Mouse (Mus musculus) liver, embryonic 14.5 days (tissue): Measurements from ENCODE around the gene Prkcq. TPM values are rescaled to one million over a fixed set of nuclear protein-coding genes. Genes with fewer than 3 reads are reported as not detected.

Experiments used
- ATAC-seq: fragments of 200-750 bp; cut with Nextera tagmentation; 2 replicates; pipeline ENCODE4 v1.8.0; 2017; ENCODE audit warnings: moderate number of reproducible peaks, mild to moderate bottlenecking, moderate library complexity; ENCODE audit not compliant: insufficient read depth
- DNase-seq, 3 experiments: peaks; one replicate each; pipeline ENCODE4 v3.0.0-alpha.2; 2012 to 2013; ENCODE audit warnings: low read depth in 3 of 3, low spot score in 3 of 3
- H3K27ac ChIP-seq: fragments of 300-500 bp; sonication (generic); 2 replicates; pipeline ENCODE4 v1.5.1; 2014; ENCODE audit warnings: moderate library complexity, mild to moderate bottlenecking, control low read depth, inconsistent platforms
- H3K27me3 ChIP-seq: fragments of 300-500 bp; sonication (generic); 2 replicates; pipeline ENCODE4 v1.6.1; 2014; ENCODE audit warnings: mild to moderate bottlenecking, low read length, moderate library complexity; ENCODE audit not compliant: control insufficient read depth, insufficient read depth
- H3K36me3 ChIP-seq: fragments of 300-500 bp; sonication (generic); replicated peaks from 2 replicates; pipeline ENCODE4 v1.6.1; 2014; ENCODE audit warnings: low read depth; ENCODE audit not compliant: control insufficient read depth, insufficient read depth
- H3K4me1 ChIP-seq, 2 experiments: fragments of 200-500 bp in 1 of 2; fragments of 300-500 bp in 1 of 2; sonication (generic) in 1 of 2; replicated peaks; 2 replicates each; pipeline ENCODE4 v1.6.1; 2012 to 2014; ENCODE audit warnings: antibody characterized with exemption in 1 of 2, inconsistent platforms in 1 of 2, low read length in 1 of 2; ENCODE audit not compliant: control insufficient read depth in 2 of 2, insufficient read depth in 2 of 2
- H3K4me2 ChIP-seq: fragments of 300-500 bp; sonication (generic); 2 replicates; pipeline ENCODE4 v1.6.1; 2014; ENCODE audit warnings: low read depth, mild to moderate bottlenecking, control low read depth, moderate library complexity
- H3K4me3 ChIP-seq, 2 experiments: fragments of 200-500 bp in 1 of 2; fragments of 300-500 bp in 1 of 2; sonication (generic) in 1 of 2; 2 replicates each; pipeline ENCODE4 v1.5.1; 2012 to 2014; ENCODE audit warnings: low read depth in 2 of 2, low read length in 2 of 2, mild to moderate bottlenecking in 2 of 2, control low read depth in 1 of 2, inconsistent platforms in 1 of 2, moderate library complexity in 1 of 2; ENCODE audit not compliant: insufficient read depth in 1 of 2
- H3K9ac ChIP-seq: fragments of 300-500 bp; sonication (generic); replicated peaks from 2 replicates; pipeline ENCODE4 v1.6.1; 2014; ENCODE audit warnings: mild to moderate bottlenecking, control low read depth, moderate library complexity
- H3K9me3 ChIP-seq: fragments of 300-500 bp; sonication (generic); 2 replicates; pipeline ENCODE4 v1.6.1; 2016; ENCODE audit warnings: low read length, mixed read lengths; ENCODE audit not compliant: control insufficient read depth
- CTCF ChIP-seq: IDR thresholded peaks from 2 replicates; pipeline ENCODE4 v1.5.1; 2016; ENCODE audit warnings: antibody characterized with exemption, low read depth, control low read depth
- EP300 ChIP-seq: IDR thresholded peaks from 2 replicates; pipeline ENCODE4 v1.6.1; 2016; ENCODE audit warnings: antibody characterized with exemption, low read depth
- WGBS: fragments of 180-500 bp; shearing (Covaris S2); extraction: QIAGEN DNeasy Blood & Tissue Kit; methylation state at CpG from one replicate; pipeline ENCODE4 v1.1.7; 2014; ENCODE audit not compliant: insufficient replicate concordance; 5-methylcytosine and 5-hydroxymethylcytosine counted together
- polyA plus RNA-seq, 2 experiments: library from polyadenylated mRNA; depleted of rRNA in 1 of 2; stranded (reverse) in 1 of 2; unstranded in 1 of 2; fragments of >200 nt; fragmentation: Nextera tagmentation in 1 of 2; extraction: Ambion mirVana in 1 of 2; gene quantifications; 2 replicates each; pipeline versions ENCODE4 v1.2.1 to v1.2.3; 2012 to 2014

Gene Prkcq
- polyA plus RNA-seq, 2 experiments: 2.1 to 3.4 TPM

DNA sequence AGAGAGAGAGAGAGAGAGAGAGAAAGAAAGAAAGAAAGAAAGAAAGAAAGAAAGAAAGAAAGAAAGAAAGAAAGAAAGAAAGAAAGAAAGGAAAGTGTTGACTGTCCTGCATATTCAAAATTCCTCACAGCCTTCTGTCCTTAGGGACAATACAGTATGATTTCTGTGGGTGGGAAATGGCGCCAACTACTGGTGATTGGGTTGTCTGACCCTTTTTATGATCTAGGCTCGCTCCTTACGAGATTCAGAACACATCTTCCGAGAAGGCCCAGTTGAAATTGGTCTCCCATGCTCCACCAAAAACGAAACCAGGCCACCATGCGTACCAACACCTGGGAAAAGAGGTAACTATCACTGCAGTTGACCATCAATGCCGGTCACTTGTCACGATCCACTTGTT, 82.0 kb downstream of the Prkcq start:
- H3K27me3 ChIP-seq: no peaks in the 10 kb centered on the region

GRCm38 (mm10) chr2:11254446-11254845, 82.5 kb downstream of the Prkcq start:
- Histone ChIP-seq H3K27ac (no peak overlapping the region), H3K9me3 (no peaks in the 10 kb centered on the region), H3K27me3 (no peaks in the 10 kb centered on the region), H3K36me3 (no peaks in the 10 kb centered on the region), H3K4me2 (no peak overlapping the region), H3K9ac (no peak overlapping the region), H3K4me1 (no peaks in the 10 kb centered on the region), H3K4me3 (no peak overlapping the region)
- DNase-seq: no peak
- 61% methylated on average over 4 of the region's 4 CpGs for WGBS
- TF ChIP-seq EP300: no peak
- TF ChIP-seq CTCF: no peak
- ATAC-seq: no peak

More for the DNA sequence above, 82.0 kb downstream of the Prkcq start:
- 41% methylated on average over 8 of the region's 8 CpGs for WGBS
- DNase-seq (peak in 1 of 3 experiments; percentile 17), ATAC-seq (no peak)
- no peaks in the 10 kb centered on the region for H3K36me3 ChIP-seq
- TF ChIP-seq EP300: no peak
- TF ChIP-seq CTCF: peak; percentile 60
- H3K4me1 ChIP-seq: no peaks in the 10 kb centered on the region
- H3K27ac ChIP-seq: no peak overlapping the region
- H3K4me2 ChIP-seq: no peak overlapping the region
- no peaks in the 10 kb centered on the region for H3K9me3 ChIP-seq
- no peak overlapping the region for H3K4me3 ChIP-seq
- no peak overlapping the region for H3K9ac ChIP-seq

DNA sequence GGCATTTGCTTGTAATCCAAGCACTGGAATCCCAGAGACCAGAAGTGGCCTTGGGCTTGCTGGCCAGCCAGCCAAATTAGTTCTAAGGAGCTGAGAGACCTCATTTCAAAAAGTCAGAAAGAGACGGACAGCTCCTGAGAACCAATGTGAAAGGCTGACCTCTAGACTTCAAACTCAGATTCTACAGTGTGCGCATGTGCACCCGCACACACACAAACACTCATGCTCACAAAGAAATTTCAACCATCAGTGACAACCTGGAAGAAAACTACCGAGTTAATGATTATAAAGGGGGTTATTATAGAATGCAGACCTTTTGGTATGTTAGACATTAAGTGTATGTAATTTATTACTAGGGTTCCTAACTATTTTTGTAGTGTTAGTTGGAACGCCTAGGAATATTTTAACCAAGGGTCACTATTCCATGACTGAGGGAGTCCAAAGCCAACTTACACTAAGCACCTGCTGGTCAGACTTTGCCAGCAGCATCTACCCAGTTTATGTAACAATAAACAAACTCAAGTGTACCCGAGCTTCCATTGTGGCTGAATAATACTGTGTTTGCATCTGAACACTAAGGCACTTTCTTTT, 85.4 kb downstream of the Prkcq start:
- ATAC-seq: no peak
- no peaks in the 10 kb centered on the region for H3K4me1 ChIP-seq
- no peak for DNase-seq
- no peak for TF ChIP-seq CTCF
- no peak for TF ChIP-seq EP300
- H3K4me2 ChIP-seq: no peak overlapping the region
- no peak overlapping the region for H3K9ac ChIP-seq
- WGBS: 65% methylated on average over 6 of the region's 6 CpGs
- no peak overlapping the region for H3K27ac ChIP-seq
- no peaks in the 10 kb centered on the region for H3K9me3 ChIP-seq
- no peak overlapping the region for H3K4me3 ChIP-seq
- H3K27me3 ChIP-seq: no peaks in the 10 kb centered on the region
- H3K36me3 ChIP-seq: no peaks in the 10 kb centered on the region

GRCm38 (mm10) chr2:11258181-11258580, 86.3 kb downstream of the Prkcq start:
- Histone ChIP-seq H3K27me3 (no peaks in the 10 kb centered on the region), H3K4me2 (no peak overlapping the region), H3K36me3 (no peaks in the 10 kb centered on the region), H3K9me3 (no peaks in the 10 kb centered on the region), H3K9ac (no peak overlapping the region), H3K4me1 (no peaks in the 10 kb centered on the region), H3K27ac (no peak overlapping the region), H3K4me3 (no peak overlapping the region)
- DNase-seq (no peak), ATAC-seq (no peak)
- 59% methylated on average over 1 of the region's 1 CpGs for WGBS
- no peak for TF ChIP-seq CTCF

GRCm38 (mm10) chr2:11259361-11259760, 87.5 kb downstream of the Prkcq start:
- DNase-seq: no peak
- H3K4me1 ChIP-seq: no peaks in the 10 kb centered on the region
- 74% methylated on average over 5 of the region's 5 CpGs for WGBS

More at GRCm38 (mm10) chr2:11259361-11259760, 87.5 kb downstream of the Prkcq start:
- no peak for TF ChIP-seq EP300
- TF ChIP-seq CTCF: no peak
- H3K27ac ChIP-seq: no peak overlapping the region
- H3K4me3 ChIP-seq: no peak overlapping the region
- ATAC-seq: no peak
- H3K9me3 ChIP-seq: no peaks in the 10 kb centered on the region
- no peaks in the 10 kb centered on the region for H3K27me3 ChIP-seq
- H3K9ac ChIP-seq: no peak overlapping the region
- H3K4me2 ChIP-seq: no peak overlapping the region
- H3K36me3 ChIP-seq: no peaks in the 10 kb centered on the region
